Mouse (Mus musculus) liver, postnatal 0 days (tissue): ENCODE measurements around the gene L3mbtl1. TPM values are rescaled to one million over a fixed set of nuclear protein-coding genes. Genes with fewer than 3 reads are reported as not detected.

ENCODE experiments used
- ATAC-seq: fragments of 200-750 bp; cut with Nextera tagmentation; 2 replicates; pipeline ENCODE4 v1.8.0; 2017; ENCODE audit warnings: mild to moderate bottlenecking, moderate library complexity
- DNase-seq: peaks from one replicate; pipeline ENCODE4 v3.0.0-alpha.2; 2016
- H3K27ac ChIP-seq: fragments of 300-500 bp; sonication (generic); 2 replicates; pipeline ENCODE4 v1.5.1; 2014; ENCODE audit warnings: antibody characterized with exemption, moderate library complexity, mild to moderate bottlenecking, low read depth
- H3K27me3 ChIP-seq: fragments of 300-500 bp; sonication (generic); 2 replicates; pipeline ENCODE4 v1.6.1; 2014; ENCODE audit warnings: low read length, control low read depth, mixed read lengths; ENCODE audit not compliant: insufficient read depth
- H3K36me3 ChIP-seq: fragments of 300-500 bp; sonication (generic); replicated peaks from 2 replicates; pipeline ENCODE4 v1.6.1; 2014; ENCODE audit warnings: mild to moderate bottlenecking, control low read depth, low read length, moderate library complexity, mixed read lengths; ENCODE audit not compliant: insufficient read depth
- H3K4me1 ChIP-seq: fragments of 300-500 bp; sonication (generic); 2 replicates; pipeline ENCODE4 v1.6.1; 2014; ENCODE audit warnings: antibody characterized with exemption, mild to moderate bottlenecking, control low read depth; ENCODE audit not compliant: insufficient read depth
- H3K4me2 ChIP-seq: fragments of 300-500 bp; sonication (generic); 2 replicates; pipeline ENCODE4 v1.6.1; 2014; ENCODE audit warnings: low read depth, mild to moderate bottlenecking, low read length, moderate library complexity, mixed read lengths
- H3K4me3 ChIP-seq: fragments of 300-500 bp; sonication (generic); 2 replicates; pipeline ENCODE4 v1.5.1; 2014; ENCODE audit warnings: low read depth, low read length
- H3K9ac ChIP-seq: fragments of 300-500 bp; sonication (generic); replicated peaks from 2 replicates; pipeline ENCODE4 v1.6.1; 2014; ENCODE audit warnings: mild to moderate bottlenecking, moderate library complexity
- H3K9me3 ChIP-seq: fragments of 300-500 bp; sonication (generic); 2 replicates; pipeline ENCODE4 v1.6.1; 2016; ENCODE audit warnings: mild to moderate bottlenecking, control low read depth, low read length, mixed read lengths
- CTCF ChIP-seq: sonication (generic); IDR thresholded peaks from 2 replicates; pipeline ENCODE4 v1.5.1; 2016; ENCODE audit warnings: antibody characterized with exemption, low read depth
- EP300 ChIP-seq: IDR thresholded peaks from 2 replicates; pipeline ENCODE4 v1.6.1; 2016; ENCODE audit warnings: antibody characterized with exemption, low read depth, mild to moderate bottlenecking
- WGBS: fragments of 180-500 bp; shearing (Covaris S2); extraction: QIAGEN DNeasy Blood & Tissue Kit; methylation state at CpG from one replicate; pipeline ENCODE4 v1.1.7; 2014; ENCODE audit not compliant: insufficient replicate concordance; 5-methylcytosine and 5-hydroxymethylcytosine counted together
- polyA plus RNA-seq: library from polyadenylated mRNA; unstranded; fragments of >200 nt; fragmentation: Nextera tagmentation; extraction: Ambion mirVana; gene quantifications from 2 replicates; pipeline ENCODE4 v1.2.1, GENCODE M21; 2015

The L3mbtl1 gene
- polyA plus RNA-seq, 1 experiment from 2014 or later = 0.06 TPM

GRCm38 (mm10) chr2:162914040-162914439 is 29.2 kb upstream of the L3mbtl1 start:
- WGBS = 54% methylated on average over 3 of the region's 3 CpGs

GRCm38 (mm10) chr2:162914519-162914918 is 28.8 kb upstream of the L3mbtl1 start:
- no peak overlapping the region for H3K9ac ChIP-seq
- DNase-seq (no peak), ATAC-seq (no peak)
- no peak overlapping the region for H3K4me3 ChIP-seq
- no peaks in the 10 kb centered on the region for H3K27me3 ChIP-seq
- H3K27ac ChIP-seq = no peak overlapping the region
- 65% methylated on average over 2 of the region's 2 CpGs for WGBS
- no peaks in the 10 kb centered on the region for H3K4me1 ChIP-seq
- H3K36me3 ChIP-seq = no peaks in the 10 kb centered on the region
- no peak overlapping the region for H3K4me2 ChIP-seq
- H3K9me3 ChIP-seq = no peaks in the 10 kb centered on the region
- TF ChIP-seq EP300 (no peak), CTCF (peak; percentile 44)

More at GRCm38 (mm10) chr2:162914040-162914439, 29.2 kb upstream of the L3mbtl1 start:
- DNase-seq = no peak
- H3K36me3 ChIP-seq = no peaks in the 10 kb centered on the region
- ATAC-seq = no peak
- no peak overlapping the region for H3K27ac ChIP-seq
- H3K4me3 ChIP-seq = no peak overlapping the region
- no peak overlapping the region for H3K4me2 ChIP-seq
- H3K9me3 ChIP-seq = no peaks in the 10 kb centered on the region
- TF ChIP-seq CTCF (no peak), EP300 (no peak)
- H3K9ac ChIP-seq = no peak overlapping the region
- no peaks in the 10 kb centered on the region for H3K27me3 ChIP-seq
- H3K4me1 ChIP-seq = no peaks in the 10 kb centered on the region

- DNase-seq = no peak
- 40% methylated on average over 5 of the region's 5 CpGs for WGBS
- no peak overlapping the region for H3K4me3 ChIP-seq
- no peak overlapping the region for H3K27ac ChIP-seq
- no peaks in the 10 kb centered on the region for H3K9me3 ChIP-seq
- H3K27me3 ChIP-seq = no peaks in the 10 kb centered on the region
- TF ChIP-seq CTCF (no peak), EP300 (no peak)
- ATAC-seq = no peak
- H3K36me3 ChIP-seq = no peaks in the 10 kb centered on the region
- H3K9ac ChIP-seq = no peak overlapping the region
- H3K4me1 ChIP-seq = no peaks in the 10 kb centered on the region
- no peak overlapping the region for H3K4me2 ChIP-seq
Observed at GRCm38 (mm10) chr2:162919926-162920325, 23.3 kb upstream of the L3mbtl1 start.

- Histone ChIP-seq H3K4me1 (no peaks in the 10 kb centered on the region), H3K27me3 (no peaks in the 10 kb centered on the region), H3K27ac (no peak overlapping the region), H3K9me3 (no peaks in the 10 kb centered on the region), H3K9ac (no peak overlapping the region), H3K36me3 (no peaks in the 10 kb centered on the region), H3K4me3 (no peak overlapping the region), H3K4me2 (no peak overlapping the region)
- ATAC-seq (no peak), DNase-seq (peak; percentile 61)
- TF ChIP-seq EP300 (no peak), CTCF (peak; percentile 93)
- 9% methylated on average over 6 of the region's 6 CpGs for WGBS
Observed at GRCm38 (mm10) chr2:162922183-162922582, 21.1 kb upstream of the L3mbtl1 start.

GRCm38 (mm10) chr2:162922834-162923233 is 20.4 kb upstream of the L3mbtl1 start:
- 78% methylated on average over 5 of the region's 5 CpGs for WGBS
- DNase-seq = no peak
- Histone ChIP-seq H3K36me3 (no peaks in the 10 kb centered on the region), H3K4me2 (no peak overlapping the region), H3K4me3 (no peak overlapping the region), H3K27ac (no peak overlapping the region), H3K9ac (no peak overlapping the region), H3K9me3 (no peaks in the 10 kb centered on the region), H3K4me1 (no peaks in the 10 kb centered on the region), H3K27me3 (no peaks in the 10 kb centered on the region)
- no peak for ATAC-seq
- no peak for TF ChIP-seq CTCF
- no peak for TF ChIP-seq EP300

- Histone ChIP-seq H3K4me2 (no peak overlapping the region), H3K9ac (no peak overlapping the region), H3K4me3 (no peak overlapping the region), H3K4me1 (no peaks in the 10 kb centered on the region), H3K27ac (no peak overlapping the region), H3K36me3 (no peaks in the 10 kb centered on the region), H3K9me3 (no peaks in the 10 kb centered on the region), H3K27me3 (no peaks in the 10 kb centered on the region)
- 82% methylated on average over 5 of the region's 5 CpGs for WGBS
- DNase-seq (no peak), ATAC-seq (no peak)
- TF ChIP-seq EP300 = no peak
- TF ChIP-seq CTCF = no peak
Observed at GRCm38 (mm10) chr2:162924126-162924525, 19.1 kb upstream of the L3mbtl1 start.

GRCm38 (mm10) chr2:162927918-162928585 is 15.2 kb upstream of the L3mbtl1 start:
- WGBS = 50% methylated on average over 3 of the region's 3 CpGs
- ATAC-seq = no peak

More at GRCm38 (mm10) chr2:162927918-162928585, 15.2 kb upstream of the L3mbtl1 start:
- Histone ChIP-seq H3K4me2 (no peak overlapping the region), H3K27me3 (no peaks in the 10 kb centered on the region), H3K4me3 (no peak overlapping the region), H3K9ac (no peak overlapping the region), H3K27ac (no peak overlapping the region), H3K9me3 (no peaks in the 10 kb centered on the region), H3K4me1 (peaks cover 10% of the 10 kb centered on the region), H3K36me3 (no peaks in the 10 kb centered on the region; the same call in 1 of the 2 replicates)
- no peak for DNase-seq
- no peak for TF ChIP-seq CTCF
- TF ChIP-seq EP300 = no peak
